Mouse (Mus musculus): ENCODE results near the gene Pex16.

DNA sequence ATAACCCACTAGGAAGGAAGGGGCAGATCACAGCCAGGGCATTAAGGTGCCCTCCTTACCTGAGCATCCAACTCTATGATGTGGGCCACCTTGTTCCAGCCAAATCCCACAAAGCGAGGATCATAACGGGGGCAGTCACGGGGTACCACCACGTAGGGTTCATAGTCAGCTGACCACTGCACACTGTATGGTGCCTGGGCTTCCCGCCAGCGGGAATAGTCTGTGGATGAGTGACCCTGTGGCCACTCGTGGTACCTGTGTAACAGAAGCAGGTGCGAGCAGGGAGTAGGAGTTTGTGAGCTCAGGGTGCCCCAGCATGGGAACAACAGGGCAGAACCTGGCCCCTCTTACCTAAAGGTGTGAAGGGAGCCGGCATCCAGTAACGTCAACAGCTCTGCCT lies 8.9 kb upstream of the Pex16 start:
- no peak for TF ChIP-seq CTCF (IDR thresholded peaks at IDR 0.05; ENCODE audit: insufficient read depth, low read depth, low read length)
- no peak for TF ChIP-seq POLR2A (IDR thresholded peaks at IDR 0.05; ENCODE audit: insufficient read depth, low read depth, low read length)
